Mouse (Mus musculus) thymus, postnatal 10 days (tissue): ENCODE data around the gene Prl8a8.

Source experiments
- DNase-seq, 2 experiments: peaks; one replicate each; pipeline ENCODE4 v3.0.0; 2021; ENCODE audit warnings: low spot score in 2 of 2

The Prl8a8 gene

DNA sequence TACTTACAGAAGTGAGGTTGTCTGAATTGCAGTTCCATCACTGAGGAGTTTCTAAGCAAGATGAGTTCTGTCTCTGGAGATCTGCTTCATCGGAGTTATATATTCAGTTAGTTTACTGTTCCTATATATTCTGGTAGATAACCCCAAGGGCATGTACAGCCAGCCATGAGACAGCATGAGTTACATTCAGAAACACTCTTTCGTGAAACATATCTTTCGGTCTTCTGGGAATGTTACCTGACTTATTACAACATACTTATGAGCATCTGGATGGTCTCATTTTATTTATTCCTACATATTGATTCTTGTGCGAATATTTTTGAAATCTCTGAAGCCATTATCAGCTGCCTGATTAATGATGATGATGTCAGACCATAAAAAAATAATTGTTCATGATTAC lies at the start of gene Prl8a8:
TSS of gene Prl8a8 (minus strand) at position 101 of the 400 bp plus-strand sequence.
- DNase-seq: no peak

DNA sequence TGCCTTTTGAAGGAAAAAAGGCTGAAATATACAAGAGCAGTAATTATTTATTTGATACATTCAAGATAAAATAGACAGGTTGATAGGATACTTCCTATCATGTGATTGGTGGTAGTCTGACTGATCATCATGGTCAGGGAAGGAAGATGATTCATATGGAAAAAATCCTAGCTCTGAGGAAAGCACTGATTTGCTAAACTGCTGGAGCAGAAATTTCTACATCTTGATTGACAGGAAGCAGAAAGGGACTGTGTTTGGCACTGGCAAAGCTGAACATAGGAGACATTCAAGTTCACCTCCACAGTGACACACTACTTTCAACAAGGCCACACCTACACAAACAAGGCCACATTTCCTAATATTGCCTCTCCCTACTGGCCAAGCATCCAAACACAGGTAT lies 40.3 kb upstream of the Prl8a8 start:
- no peak for DNase-seq

DNA sequence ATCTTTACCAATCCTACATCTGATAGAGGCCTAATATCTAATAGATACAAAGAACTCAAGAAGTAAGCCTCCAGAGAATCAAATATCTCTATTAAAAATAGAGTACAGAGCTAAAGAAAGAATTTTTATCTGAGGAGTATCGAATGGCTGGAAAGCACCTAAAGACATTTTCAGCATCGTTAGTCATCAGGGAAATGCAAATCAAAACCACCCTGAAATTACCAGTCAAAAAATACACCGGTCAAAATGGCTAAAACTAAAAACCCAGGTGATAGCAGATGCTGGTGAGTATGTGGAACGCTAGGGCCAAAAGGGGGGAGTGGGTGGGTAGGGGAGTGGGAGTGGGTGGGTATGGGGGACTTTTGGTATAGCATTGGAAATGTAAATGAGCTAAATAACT lies 10.1 kb upstream of the Prl8a8 start:
- no peak for DNase-seq

DNA sequence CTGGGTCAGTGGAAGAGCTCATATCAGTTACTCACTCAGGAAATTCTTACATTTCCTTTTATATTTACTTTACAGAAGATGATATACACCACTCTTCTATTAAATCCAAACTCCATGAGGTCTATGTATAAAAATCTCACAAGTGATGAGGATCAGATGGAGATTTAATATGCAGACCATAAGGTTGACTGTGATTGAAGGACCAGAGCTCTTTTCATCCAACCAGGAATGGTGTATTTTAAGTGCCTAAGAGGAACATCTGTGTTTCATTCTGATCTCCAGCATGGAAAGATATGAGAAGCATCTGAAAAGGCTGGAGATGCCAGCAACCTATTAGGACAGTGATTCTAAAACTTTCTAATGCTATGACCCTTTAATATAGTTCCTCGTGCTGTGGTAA lies 5.4 kb downstream of the Prl8a8 start:
- DNase-seq: no peak
